Mouse (Mus musculus) embryo, embryonic 11.5 days (tissue): ENCODE measurements around the gene Oxnad1.
"Not testable (repeated sequence)": the region's sequence is repeated elsewhere in the genome, so short reads cannot be mapped to it uniquely, and the experiment has no call there.

Experiments
- DNase-seq: peaks from one replicate; pipeline ENCODE4 v3.0.0-alpha.2; 2012; ENCODE audit warnings: low read depth, low spot score

Oxnad1 gene

DNA sequence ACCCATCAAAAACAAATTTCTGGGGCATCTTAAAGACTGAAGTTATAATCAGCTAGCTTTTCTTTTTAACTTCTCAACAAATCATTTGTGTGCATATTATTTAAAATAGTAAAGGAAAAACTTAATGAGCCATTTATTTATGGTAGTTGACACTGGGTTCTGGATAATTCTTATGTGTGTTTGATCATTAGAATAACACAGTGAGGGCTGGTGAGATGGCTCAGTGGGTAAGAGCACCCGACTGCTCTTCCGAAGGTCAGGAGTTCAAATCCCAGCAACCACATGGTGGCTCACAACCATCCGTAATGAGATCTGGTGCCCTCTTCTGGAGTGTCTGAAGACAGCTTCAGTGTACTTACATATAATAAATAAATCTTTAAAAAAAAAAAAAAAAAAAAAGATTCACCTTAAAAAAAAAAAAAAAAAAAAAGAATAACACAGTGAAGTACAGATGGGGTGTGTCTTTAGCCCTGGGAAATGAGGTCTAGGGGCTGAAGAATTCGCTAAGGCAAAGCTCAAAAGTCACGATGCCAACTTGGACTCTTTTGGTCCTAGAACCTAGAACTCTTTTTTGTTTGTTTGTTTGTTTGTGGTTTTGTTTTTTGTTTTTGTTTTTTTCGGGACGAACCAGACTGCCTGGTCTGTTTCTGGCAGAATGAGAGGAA, 2.5 kb downstream of the Oxnad1 start:
- DNase-seq: not testable (repeated sequence)

DNA sequence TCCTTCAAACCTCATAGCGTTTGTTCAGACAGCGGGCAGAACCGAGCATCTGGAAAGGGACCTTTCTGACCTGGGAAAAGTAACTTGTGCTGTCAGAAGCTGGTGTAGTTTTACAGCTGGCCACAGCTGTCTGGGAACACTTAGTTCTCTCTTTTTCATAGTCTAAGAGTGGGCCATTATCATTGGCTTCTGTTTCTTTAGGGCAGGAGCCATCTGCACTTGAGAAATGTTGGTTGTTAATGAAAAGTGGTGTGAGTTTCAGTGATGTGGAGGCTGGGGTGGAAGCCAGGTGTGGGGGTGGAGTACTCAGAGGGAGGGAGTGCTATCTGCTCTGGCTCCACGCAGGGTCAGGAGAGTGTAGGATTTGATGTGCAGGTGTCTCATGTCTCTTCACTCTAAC, 6.0 kb downstream of the Oxnad1 start:
- DNase-seq: no peak

DNA sequence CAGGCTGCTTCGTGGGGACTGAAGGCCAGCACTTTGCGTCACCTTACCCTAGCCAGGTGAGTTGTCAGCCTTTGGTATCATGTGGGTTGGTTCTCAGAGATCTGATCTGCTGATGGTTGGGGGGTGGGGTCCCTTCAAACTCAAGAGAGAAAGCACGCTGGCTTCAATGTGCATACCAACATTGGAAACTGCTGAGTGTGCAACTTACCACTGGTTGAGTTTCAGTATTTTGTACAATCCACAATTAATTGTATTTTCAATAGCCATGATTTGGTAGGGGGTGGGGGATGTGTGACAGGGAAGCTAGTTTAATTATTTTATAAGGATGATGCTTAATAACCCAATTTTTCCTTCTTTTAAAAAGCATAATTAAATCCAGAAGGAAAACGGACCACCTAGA, 6.5 kb downstream of the Oxnad1 start:
- no peak for DNase-seq

DNA sequence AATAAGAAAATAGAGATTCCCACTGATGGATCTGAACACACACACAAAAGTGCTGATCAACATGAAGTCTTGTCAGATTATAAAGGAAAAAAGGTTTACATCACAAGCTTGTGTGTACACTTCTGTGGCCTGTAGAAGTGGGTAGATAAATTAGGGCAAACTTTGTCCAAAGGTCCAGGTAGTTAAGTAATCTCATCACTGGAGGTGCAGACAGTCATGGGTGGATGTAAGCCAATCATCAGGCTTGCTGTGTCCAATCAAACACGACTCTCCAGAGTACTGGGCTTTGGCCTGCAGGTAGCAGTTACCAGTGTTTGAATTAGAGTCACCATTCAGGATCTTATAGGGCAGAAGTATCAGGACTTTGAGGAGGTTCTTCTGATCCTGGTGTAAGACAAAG, 7.8 kb downstream of the Oxnad1 start:
- DNase-seq: no peak

DNA sequence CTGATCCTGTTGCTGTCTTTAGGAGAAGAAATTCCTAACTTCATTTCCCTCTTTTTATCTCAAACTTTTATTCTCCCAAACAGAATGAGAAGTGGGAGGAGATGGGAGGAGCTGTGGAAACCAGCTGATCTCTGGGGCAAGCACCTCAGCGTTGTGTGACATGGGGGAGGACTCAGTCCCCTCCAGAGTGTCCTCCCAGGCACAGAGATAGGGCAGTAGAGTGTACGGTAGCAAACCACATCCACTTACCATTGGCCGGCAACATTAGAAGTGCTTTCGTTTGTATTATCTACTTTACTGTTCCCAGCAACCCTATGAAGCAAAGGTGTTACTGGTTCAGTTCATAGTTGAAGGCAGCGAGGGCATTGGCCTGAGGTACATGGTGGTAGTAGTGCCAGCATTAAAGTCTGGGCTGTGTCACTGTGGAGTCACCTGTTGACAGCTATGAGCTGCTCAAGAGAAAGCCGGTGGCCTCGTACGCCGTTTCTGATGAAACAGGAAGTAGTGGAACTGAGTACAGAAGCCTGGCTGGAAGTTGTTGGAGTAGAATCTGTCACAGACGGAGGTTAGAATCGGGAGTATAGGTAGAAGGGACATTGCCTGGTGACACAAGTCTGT, 8.4 kb downstream of the Oxnad1 start:
- DNase-seq: no peak

DNA sequence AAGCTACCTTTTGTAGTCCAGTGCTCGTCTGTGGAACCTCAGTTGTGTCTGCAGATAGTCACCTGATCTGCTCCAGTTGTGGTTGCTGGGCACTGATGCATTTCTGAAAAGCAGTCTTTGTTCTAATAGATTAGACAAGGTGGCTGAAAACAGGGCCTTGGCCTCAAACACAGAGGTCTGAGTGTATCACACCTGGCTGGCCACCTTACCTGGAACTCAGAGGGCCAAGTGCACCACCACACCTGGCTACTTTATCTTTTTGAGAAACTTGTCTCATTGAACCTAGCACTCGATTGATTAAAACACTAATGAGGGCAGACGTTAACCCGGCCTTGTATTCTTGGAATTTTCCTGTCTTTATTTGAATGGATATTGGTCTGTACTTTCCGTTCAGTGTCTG, 10.5 kb downstream of the Oxnad1 start:
- no peak for DNase-seq

DNA sequence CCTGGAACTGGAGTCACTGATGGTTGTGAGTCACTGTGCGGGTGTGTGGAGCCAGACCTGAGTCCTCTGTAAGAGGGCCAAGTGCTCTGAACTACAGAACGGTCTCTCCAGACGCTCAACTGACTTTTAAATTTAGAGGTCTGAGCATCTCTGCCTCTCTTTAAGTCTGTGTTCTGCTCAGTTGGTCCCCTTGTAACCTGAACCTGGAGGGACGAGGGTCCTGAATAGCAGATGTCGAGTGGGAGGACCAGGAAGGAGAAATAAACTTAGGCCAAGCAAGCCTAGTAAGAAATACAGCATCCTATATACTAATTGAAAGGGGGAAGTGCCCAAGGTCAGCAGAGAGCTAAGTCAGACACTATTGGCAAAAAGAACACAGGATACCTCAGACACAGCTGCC, 11.6 kb downstream of the Oxnad1 start:
- no peak for DNase-seq

DNA sequence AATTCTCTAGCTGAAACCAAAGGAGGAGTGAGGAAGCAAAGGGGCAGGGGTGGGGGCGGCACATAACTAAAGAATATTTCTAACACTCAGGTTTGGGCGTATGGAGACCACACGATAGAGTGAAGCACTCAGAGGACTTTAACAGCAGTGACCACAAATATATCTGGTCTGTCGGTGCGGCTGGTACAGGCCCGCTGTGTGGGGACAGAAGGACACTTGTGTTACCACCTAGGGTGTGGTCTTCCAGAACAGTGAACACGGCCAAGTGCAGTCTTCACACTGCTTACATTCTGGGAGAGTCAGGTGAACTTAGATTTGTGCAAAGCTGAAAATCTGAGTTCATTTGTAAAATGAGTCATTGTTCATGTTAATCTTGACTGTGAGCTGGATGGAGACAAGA, 12.5 kb downstream of the Oxnad1 start:
- DNase-seq: no peak

DNA sequence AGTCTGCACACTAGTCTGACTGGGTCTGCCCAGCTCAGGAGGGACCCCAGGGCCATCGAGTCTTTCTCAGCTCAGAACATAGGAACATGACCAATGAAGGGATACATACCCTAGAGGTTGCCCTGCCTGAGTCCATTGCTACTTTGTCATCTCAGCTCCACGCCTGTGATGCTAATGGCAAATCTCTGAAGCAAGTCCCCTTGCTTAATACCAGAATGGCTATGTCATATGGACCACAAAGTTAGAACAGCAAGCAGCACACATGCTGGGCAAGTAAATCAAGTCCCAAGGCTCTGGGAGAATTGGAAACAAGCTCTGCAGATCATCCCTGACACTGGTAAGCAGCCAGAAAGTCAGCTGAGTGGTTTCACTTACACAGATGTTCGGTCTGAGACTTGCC, 13.8 kb downstream of the Oxnad1 start:
- no peak for DNase-seq

DNA sequence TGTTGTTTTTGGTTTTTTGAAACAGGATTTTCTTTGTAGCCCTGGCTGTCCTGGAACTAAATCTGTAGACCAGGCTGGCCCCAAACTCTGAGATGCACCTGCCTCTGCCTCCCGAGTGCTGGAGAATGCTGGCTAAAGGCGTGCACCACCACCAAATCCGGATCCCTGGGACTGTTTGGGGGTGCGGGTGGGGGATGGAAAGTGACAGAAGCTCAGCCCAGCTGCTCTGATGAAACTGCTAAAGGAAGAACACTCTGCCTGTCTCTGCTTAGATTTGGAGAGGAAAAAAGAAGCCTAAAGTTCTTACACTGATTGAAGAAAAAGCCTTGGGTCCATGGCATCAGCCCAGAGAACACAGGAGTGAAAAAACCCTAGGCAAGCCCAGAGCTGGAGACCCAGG, 18.4 kb downstream of the Oxnad1 start:
- DNase-seq: no peak

DNA sequence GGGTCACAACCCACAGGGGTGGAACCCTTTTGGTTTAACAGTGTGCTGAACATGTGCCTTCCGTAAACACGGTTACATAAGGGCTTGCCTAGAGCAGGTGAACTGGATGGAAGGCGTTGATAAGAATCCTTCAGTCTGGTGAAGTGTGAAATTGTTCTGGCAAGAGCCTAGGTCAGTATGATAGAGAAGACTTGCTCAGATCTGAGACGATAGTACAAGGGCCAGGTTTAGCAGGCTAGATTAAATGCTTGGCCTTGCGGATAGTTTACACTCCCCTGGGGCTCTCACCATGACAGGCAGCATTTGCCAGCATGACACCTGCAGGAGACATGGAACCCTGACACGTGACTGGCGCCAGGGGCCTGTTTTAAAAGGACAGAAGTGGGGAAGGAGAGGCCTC, 20.5 kb downstream of the Oxnad1 start:
- no peak for DNase-seq

DNA sequence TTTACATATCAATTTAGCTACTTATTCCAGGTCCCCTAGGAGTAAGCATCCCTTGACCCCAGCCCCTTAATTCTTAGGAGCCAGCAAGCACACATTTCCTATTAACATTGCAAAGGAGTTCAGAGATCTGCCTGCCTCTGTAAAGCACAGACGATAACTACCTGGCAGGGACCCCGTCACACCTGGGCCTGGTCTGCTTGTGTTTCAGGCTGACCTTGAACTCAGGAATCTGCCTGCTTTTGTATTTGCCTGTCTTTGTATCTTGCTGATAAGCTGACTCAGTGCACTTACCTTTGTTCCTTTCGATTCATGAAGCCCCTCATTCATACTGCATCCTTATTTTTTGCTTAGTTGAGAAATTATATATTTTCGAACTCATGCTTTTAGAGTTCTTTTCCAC, 21.7 kb downstream of the Oxnad1 start:
- DNase-seq: no peak

DNA sequence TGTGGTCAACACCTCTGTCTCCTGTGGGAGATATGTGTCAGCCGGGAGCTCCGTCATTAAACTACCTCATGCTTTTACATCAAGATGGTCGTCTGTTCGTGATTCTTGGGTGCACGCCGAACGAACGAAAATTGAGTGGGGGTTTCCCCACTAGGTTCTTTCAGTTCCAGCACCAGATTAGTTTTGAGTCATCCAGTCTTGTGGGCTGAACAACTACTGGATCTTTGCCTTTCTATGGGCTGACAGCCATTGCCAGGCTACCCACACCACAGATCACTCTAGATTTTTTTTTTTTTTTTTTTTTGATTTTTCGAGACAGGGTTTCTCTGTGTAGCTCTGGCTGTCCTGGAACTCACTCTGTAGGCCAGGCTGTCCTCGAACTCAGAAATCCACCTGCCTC, 26.9 kb downstream of the Oxnad1 start:
- not testable (repeated sequence) for DNase-seq

DNA sequence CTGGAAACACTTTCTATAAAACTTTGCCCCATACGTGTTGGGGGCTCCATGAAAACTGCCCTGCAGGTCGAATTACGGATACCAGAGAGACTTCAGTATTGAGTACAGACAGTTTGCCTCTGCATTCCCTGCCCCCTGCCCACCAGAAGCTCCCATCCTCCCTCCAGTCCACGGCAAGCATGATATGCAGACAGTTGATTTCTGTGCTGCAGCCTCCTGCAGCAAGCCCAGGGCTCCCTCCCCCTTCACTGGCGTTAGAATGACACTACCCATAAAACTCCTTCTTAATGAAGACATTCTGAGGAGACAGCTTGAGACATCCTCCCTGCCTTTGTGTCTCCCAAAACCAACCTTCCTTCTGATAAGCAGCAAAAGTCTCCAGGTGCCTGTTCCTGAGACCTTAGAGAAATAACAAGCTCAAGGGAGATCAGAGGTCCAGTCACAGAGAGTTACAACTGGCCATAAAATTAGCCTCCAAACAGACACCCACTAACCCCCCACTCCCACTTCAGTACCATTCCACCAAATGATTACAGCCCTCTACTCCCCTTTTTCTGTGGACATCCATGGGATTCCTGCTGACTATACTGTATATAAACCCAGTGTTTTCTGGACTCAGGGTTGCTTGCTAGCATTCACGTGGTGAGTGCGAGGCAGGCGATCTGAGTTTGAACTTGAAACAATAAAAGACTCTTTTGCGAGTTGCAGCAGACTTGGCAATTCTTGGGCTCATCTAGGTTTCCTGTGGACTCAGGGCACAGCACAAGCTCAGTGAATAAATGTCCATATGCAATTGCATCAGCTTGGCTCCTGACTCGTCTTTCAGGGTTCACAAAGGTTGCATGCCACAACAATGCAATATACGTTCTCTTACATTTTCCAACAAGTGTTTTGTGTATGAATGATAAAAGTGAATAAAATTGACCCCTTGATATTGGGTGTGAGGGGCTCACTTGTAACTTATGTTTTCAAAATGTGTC, 36.1 kb downstream of the Oxnad1 start:
- DNase-seq: no peak

DNA sequence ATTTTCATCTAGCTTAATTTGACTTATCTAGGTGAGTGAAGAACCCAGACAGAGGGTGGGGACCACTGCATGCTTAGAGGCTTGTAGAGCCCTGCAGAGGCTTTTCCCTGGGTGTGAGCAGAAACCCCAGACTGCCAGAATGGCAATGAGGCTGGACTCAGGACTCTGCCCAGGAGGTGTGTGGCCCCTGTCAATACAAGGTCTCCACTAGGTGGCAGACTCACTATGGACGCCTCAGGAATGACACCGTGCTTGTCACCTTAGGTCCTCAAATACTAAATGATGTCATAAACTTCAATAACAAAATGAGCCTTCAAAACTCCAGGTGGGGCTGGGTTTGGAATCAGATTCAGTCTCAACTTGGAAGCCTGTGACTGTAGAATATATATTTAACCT, 36.7 kb downstream of the Oxnad1 start:
- DNase-seq: no peak

DNA sequence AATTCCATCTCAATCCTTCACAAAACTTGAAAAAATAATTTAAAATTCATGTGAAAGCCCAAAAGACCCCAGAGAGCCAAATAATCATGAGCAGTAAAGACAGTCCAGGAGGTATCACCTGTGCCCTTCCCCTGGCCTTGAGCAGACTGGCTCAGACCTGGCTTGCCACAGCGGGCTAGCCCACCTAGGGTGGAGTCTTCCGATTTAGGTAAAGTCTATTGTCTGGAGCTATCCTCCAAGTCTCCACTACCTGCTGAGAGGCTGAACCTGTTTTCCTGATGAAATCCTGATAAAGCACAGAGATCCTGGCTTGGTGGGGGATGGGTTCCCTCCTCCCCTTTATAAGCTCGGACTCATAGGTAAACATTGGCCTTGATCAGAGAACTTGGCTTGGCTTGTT, 39.1 kb downstream of the Oxnad1 start:
- no peak for DNase-seq

DNA sequence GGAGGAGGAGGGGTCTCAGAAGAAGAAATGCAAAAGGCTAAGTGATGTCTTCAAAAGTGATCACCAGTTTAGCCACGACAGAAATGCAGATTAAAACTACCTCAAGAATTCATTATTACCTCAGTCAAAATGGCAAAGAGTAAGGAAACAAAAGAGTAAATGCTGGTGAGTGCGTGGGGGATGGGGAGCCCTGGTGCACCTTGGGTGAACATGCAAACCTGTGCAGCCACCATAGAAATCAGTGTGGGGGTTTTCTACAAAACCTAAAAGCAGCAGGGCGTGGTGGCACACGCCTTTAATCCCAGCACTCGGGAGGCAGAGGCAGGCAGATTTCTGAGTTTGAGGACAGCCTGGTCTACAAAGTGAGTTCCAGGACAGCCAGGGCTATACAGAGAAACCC, 40.1 kb downstream of the Oxnad1 start:
- DNase-seq: not testable (repeated sequence)

DNA sequence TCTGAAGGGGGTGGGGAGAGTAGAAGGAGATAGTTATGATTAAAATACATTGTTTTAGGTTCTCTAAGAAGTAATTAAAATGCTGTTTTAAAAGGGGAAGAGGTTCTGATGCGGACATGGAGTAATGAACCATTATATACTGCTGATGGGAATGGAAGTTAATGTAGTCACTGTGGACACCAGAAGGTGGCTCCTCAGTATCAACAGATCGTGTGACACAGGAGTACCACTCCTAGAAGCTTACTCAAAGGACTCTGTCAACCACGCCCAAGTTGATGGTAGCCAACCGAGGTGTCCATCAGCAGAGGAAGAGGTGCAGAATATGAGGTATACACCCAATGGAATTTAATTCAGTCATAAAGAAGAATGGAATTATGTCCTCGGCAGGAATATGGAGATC, 43.2 kb downstream of the Oxnad1 start:
- no peak for DNase-seq

DNA sequence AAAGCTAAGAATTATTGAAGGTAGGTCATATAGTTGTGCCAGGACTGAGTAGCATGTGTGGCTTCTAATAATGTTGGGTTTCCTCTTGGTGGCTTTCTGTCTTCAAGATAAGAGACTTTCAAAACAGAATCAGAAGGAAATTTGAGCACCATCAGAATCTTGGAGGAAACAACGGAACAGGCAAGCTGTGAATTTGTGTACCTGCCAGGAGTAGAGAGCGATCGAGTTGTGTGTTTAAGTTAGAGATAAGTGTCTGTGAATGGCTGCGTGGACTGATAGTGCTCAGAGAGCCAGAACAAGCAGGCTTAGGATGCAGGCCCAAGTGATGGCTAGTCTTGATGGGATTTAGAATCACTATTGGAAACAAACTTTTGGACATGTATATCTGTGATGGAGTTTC, 46.7 kb downstream of the Oxnad1 start:
- no peak for DNase-seq

DNA sequence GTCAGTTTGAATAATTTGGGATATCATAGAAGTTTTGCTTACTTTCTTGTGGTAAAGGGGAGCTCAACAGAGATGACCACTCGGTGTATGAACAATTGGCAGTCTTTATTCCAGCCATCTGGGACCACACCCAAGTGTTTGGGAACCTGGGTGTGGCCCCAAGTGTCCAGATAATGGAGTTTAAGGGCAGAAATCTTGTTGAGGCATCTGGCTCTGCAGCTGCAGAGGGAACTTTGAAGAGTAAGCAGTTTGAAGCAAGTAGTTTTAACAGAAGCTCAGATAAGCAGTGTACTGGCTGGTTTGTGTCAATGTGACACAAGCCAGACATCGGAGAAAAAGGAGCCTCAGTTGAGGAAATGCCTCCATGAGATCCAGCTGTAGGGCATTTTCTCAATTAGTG, 49.1 kb downstream of the Oxnad1 start:
- DNase-seq: no peak

DNA sequence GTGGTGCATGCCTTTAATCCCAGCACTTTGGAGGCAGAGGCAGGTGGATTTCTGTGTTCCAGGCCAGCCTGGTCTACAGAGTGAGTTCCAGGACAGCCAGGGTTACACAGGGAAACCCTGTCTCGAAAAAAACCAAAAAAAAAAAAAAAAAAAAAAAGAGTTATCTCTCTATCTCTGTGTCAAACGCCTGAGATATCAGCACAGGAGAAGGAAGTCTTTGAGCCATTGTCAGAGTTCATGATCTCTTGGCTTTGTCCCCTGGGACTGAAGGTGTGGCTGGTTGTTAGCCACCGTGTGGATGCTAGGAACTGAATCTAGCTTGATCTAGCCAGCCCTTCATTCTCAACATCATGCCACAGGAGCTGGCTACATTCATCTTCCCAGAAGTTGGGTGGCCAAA, 51.3 kb downstream of the Oxnad1 start:
- DNase-seq: not testable (repeated sequence)

DNA sequence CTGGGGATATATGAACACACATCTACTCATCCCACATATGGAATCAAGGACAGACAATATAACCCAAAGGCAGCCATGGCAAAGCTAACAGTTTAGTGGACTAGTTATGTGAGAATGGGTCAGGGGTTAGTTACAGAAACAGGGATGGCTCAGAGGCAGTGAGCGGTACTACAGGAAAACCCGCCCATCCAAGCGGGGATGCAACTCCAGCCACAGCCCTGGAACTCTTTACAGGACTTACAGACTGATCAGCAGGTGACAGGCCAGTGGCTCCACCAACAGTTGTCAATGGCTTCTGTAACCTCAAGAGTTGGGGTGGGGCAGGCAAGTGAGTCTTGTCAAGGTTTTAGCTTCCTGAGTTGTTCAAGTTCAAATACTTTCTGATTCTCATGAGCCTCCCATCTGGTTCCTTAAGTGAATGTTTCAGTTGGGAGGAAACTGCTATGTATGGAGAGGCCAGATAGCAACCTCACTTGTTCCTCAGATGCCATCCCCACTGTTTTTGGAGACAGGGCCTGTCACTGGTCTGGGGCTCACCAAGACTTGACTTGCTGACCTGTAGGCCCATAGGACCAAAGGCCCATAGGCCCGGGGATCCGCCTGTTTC, 55.3 kb downstream of the Oxnad1 start:
- no peak for DNase-seq
